Mouse (Mus musculus): Measurements from ENCODE around the gene Dock3.

DNA sequence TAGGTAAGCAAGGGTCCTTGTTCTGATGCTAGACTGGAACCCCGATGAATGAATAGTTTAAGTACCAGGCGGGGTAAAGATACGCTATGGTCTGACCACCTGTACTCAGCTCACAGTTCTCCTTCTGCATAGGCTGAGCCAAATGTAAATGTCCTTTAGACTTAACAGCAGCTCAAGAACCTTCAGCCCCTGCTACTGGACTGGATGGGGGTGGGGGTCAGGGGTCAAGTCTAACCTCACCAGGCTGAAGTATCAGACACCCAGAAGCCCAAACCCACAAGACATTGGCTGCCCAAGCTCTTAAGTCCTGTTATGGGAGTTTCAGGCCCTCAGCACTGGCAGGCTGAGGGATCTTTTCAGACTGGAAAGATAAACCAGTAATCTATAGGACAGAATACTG is 343.4 kb downstream of the Dock3 start:
- TF ChIP-seq CTCF (IDR thresholded peaks at IDR 0.05; ENCODE audit: low read depth, low read length) (no peak), POLR2A (IDR thresholded peaks at IDR 0.05; ENCODE audit: borderline replicate concordance, low read depth, low read length) (no peak)
